Mouse (Mus musculus): ENCODE measurements around the gene Pou1f1. TPM values are rescaled to one million over a fixed set of nuclear protein-coding genes. Genes with fewer than 3 reads are reported as not detected.

Pou1f1 gene
- not detected in 2 replicates for polyA plus RNA-seq (2015; fragmentation: Nextera tagmentation; extraction: Ambion mirVana)

GRCm38 (mm10) chr16:65520211-65520610 lies at the start of gene Pou1f1:
Gene Pou1f1, plus strand, starts transcription at chr16:65520511.

GRCm38 (mm10) chr16:65561963-65562863 lies 41.9 kb downstream of the Pou1f1 start, which contains the start of gene Chmp2b:
Gene Chmp2b, minus strand, starts transcription at chr16:65562726.

Other genes starting within 250 kb of the Pou1f1 start
- 114 and 141 TPM in 2 replicates for gene Chmp2b, start 42.2 kb downstream of the Pou1f1 start, polyA plus RNA-seq (2015; fragmentation: Nextera tagmentation; extraction: Ambion mirVana)